Mouse (Mus musculus): ENCODE data around the gene Pex7. TPM values are rescaled to one million over a fixed set of nuclear protein-coding genes. Genes with fewer than 3 reads are reported as not detected.

Gene Pex7
- polyA plus RNA-seq, 1 experiment: 19.1 TPM

GRCm38 (mm10) chr10:19853609-19854008, 53.9 kb downstream of the Pex7 start:
- WGBS: 30% methylated on average over 2 of the region's 2 CpGs
- H3K4me1 ChIP-seq (ENCODE audit: control insufficient read depth, insufficient read depth, low read length): no peaks in the 10 kb centered on the region; the same call in 1 of the 2 replicates
- H3K4me3 ChIP-seq (replicated peaks; ENCODE audit: control insufficient read depth, low read depth, low read length): no peak overlapping the region
- TF ChIP-seq POLR2A (IDR thresholded peaks at IDR 0.05; ENCODE audit: borderline replicate concordance, control insufficient read depth, low read depth, low read length) (no peak), CTCF (IDR thresholded peaks at IDR 0.05; ENCODE audit: control insufficient read depth, insufficient read depth, low read length) (no peak)
- no peak overlapping the region for H3K27ac ChIP-seq (ENCODE audit: control insufficient read depth, insufficient read depth, low read depth, low read length, poor library complexity)

- WGBS: 40% methylated on average over 6 of the region's 6 CpGs
- H3K27ac ChIP-seq (ENCODE audit: control insufficient read depth, insufficient read depth, low read depth, low read length, poor library complexity): no peak overlapping the region
- TF ChIP-seq POLR2A (IDR thresholded peaks at IDR 0.05; ENCODE audit: borderline replicate concordance, control insufficient read depth, low read depth, low read length): no peak
- no peak for TF ChIP-seq CTCF (IDR thresholded peaks at IDR 0.05; ENCODE audit: control insufficient read depth, insufficient read depth, low read length)
- no peak overlapping the region for H3K4me3 ChIP-seq (replicated peaks; ENCODE audit: control insufficient read depth, low read depth, low read length)
- no peaks in the 10 kb centered on the region; the same call in 1 of the 2 replicates for H3K4me1 ChIP-seq (ENCODE audit: control insufficient read depth, insufficient read depth, low read length)
These were observed 54.7 kb downstream of the Pex7 start for GRCm38 (mm10) chr10:19852776-19853175.

GRCm38 (mm10) chr10:19850998-19851691, 56.3 kb downstream of the Pex7 start, which contains the start of gene Slc35d3:
Gene Slc35d3, minus strand, starts transcription at chr10:19851459.
- under 1% methylated on average over 72 of the region's 72 CpGs for WGBS
- Histone ChIP-seq H3K4me1 (ENCODE audit: control insufficient read depth, insufficient read depth, low read length) (no peaks in the 10 kb centered on the region; the same call in 1 of the 2 replicates), H3K27ac (ENCODE audit: control insufficient read depth, insufficient read depth, low read depth, low read length, poor library complexity) (no peak within 1 kb of the TSS; the same call in 1 of the 2 replicates), H3K4me3 (replicated peaks; ENCODE audit: control insufficient read depth, low read depth, low read length) (peak within 1 kb of the TSS; percentile 5)
- TF ChIP-seq POLR2A (IDR thresholded peaks at IDR 0.05; ENCODE audit: borderline replicate concordance, control insufficient read depth, low read depth, low read length) (no peak), CTCF (IDR thresholded peaks at IDR 0.05; ENCODE audit: control insufficient read depth, insufficient read depth, low read length) (no peak)

- TF ChIP-seq CTCF (IDR thresholded peaks at IDR 0.05; ENCODE audit: control insufficient read depth, insufficient read depth, low read length) (no peak), POLR2A (IDR thresholded peaks at IDR 0.05; ENCODE audit: borderline replicate concordance, control insufficient read depth, low read depth, low read length) (no peak)
- WGBS: under 1% methylated on average over 36 of the region's 36 CpGs
- H3K4me1 ChIP-seq (ENCODE audit: control insufficient read depth, insufficient read depth, low read length): no peaks in the 10 kb centered on the region; the same call in none of the 2 replicates
- peak overlapping the region; percentile 5 for H3K4me3 ChIP-seq (replicated peaks; ENCODE audit: control insufficient read depth, low read depth, low read length)
- no peak overlapping the region; the same call in 1 of the 2 replicates for H3K27ac ChIP-seq (ENCODE audit: control insufficient read depth, insufficient read depth, low read depth, low read length, poor library complexity)
These were observed 56.9 kb downstream of the Pex7 start for GRCm38 (mm10) chr10:19850544-19850997.

- Histone ChIP-seq H3K4me3 (replicated peaks; ENCODE audit: control insufficient read depth, low read depth, low read length) (no peak overlapping the region), H3K4me1 (ENCODE audit: control insufficient read depth, insufficient read depth, low read length) (no peaks in the 10 kb centered on the region; the same call in none of the 2 replicates), H3K27ac (ENCODE audit: control insufficient read depth, insufficient read depth, low read depth, low read length, poor library complexity) (no peak overlapping the region)
- under 1% methylated on average over 32 of the region's 32 CpGs for WGBS
- no peak for TF ChIP-seq CTCF (IDR thresholded peaks at IDR 0.05; ENCODE audit: control insufficient read depth, insufficient read depth, low read length)
- TF ChIP-seq POLR2A (IDR thresholded peaks at IDR 0.05; ENCODE audit: borderline replicate concordance, control insufficient read depth, low read depth, low read length): peak; percentile 8; the same call in 1 of the 2 replicates
These were observed 57.6 kb downstream of the Pex7 start for GRCm38 (mm10) chr10:19849771-19850365.

- Histone ChIP-seq H3K4me3 (replicated peaks; ENCODE audit: control insufficient read depth, low read depth, low read length) (no peak overlapping the region), H3K4me1 (ENCODE audit: control insufficient read depth, insufficient read depth, low read length) (no peaks in the 10 kb centered on the region; the same call in none of the 2 replicates), H3K27ac (ENCODE audit: control insufficient read depth, insufficient read depth, low read depth, low read length, poor library complexity) (no peak overlapping the region; the same call in 1 of the 2 replicates)
- WGBS: 41% methylated on average over 44 of the region's 44 CpGs
- no peak for TF ChIP-seq POLR2A (IDR thresholded peaks at IDR 0.05; ENCODE audit: borderline replicate concordance, control insufficient read depth, low read depth, low read length)
These were observed 58.3 kb downstream of the Pex7 start for GRCm38 (mm10) chr10:19848928-19849770.

- Histone ChIP-seq H3K4me3 (replicated peaks; ENCODE audit: control insufficient read depth, low read depth, low read length) (no peak overlapping the region), H3K27ac (ENCODE audit: control insufficient read depth, insufficient read depth, low read depth, low read length, poor library complexity) (no peak overlapping the region), H3K4me1 (ENCODE audit: control insufficient read depth, insufficient read depth, low read length) (no peaks in the 10 kb centered on the region)
- 59% methylated on average over 5 of the region's 5 CpGs for WGBS
- TF ChIP-seq POLR2A (IDR thresholded peaks at IDR 0.05; ENCODE audit: borderline replicate concordance, control insufficient read depth, low read depth, low read length): no peak
- no peak for TF ChIP-seq CTCF (IDR thresholded peaks at IDR 0.05; ENCODE audit: control insufficient read depth, insufficient read depth, low read length)
These were observed 67.7 kb downstream of the Pex7 start for GRCm38 (mm10) chr10:19839836-19840235.

Data from bone marrow, adult 2 months (tissue).